Mouse (Mus musculus) midbrain, embryonic 10.5 days (tissue): ENCODE data around the gene Tcf7l2. TPM values are rescaled to one million over a fixed set of nuclear protein-coding genes. Genes with fewer than 3 reads are reported as not detected.
A peak's percentile ranks its signal among the peaks of the same experiment; 100 is the strongest.

ENCODE experiments used
- DNase-seq: peaks from one replicate; pipeline ENCODE4 v3.0.0-alpha.2; 2017; ENCODE audit warnings: low spot score
- H3K27ac ChIP-seq: fragments of 300-500 bp; sonication (generic); replicated peaks from 2 replicates; pipeline ENCODE4 v1.5.1; 2016; ENCODE audit warnings: mild to moderate bottlenecking
- H3K27me3 ChIP-seq: fragments of 300-500 bp; sonication (generic); 2 replicates; pipeline ENCODE4 v1.6.1; 2016; ENCODE audit warnings: low read depth, mild to moderate bottlenecking; ENCODE audit not compliant: poor library complexity, severe bottlenecking
- H3K36me3 ChIP-seq: fragments of 300-500 bp; sonication (generic); 2 replicates; pipeline ENCODE4 v1.6.1; 2016; ENCODE audit warnings: mild to moderate bottlenecking, moderate library complexity
- H3K4me1 ChIP-seq: fragments of 300-500 bp; sonication (generic); 2 replicates; pipeline ENCODE4 v1.6.1; 2016
- H3K4me3 ChIP-seq: fragments of 300-500 bp; sonication (generic); 2 replicates; pipeline ENCODE4 v1.5.1; 2016; ENCODE audit warnings: mild to moderate bottlenecking, moderate library complexity
- H3K9me3 ChIP-seq: fragments of 300-500 bp; sonication (generic); replicated peaks from 2 replicates; pipeline ENCODE4 v1.6.1; 2016; ENCODE audit warnings: mild to moderate bottlenecking
- WGBS: fragments of 180-500 bp; shearing (Covaris S2); methylation state at CpG from one replicate; pipeline ENCODE4 v1.1.7; 2016; 5-methylcytosine and 5-hydroxymethylcytosine counted together
- polyA plus RNA-seq: library from polyadenylated mRNA; unstranded; fragments of >200 nt; fragmentation: Nextera tagmentation; extraction: Ambion mirVana; gene quantifications from 2 replicates; pipeline ENCODE4 v1.2.1, GENCODE M21; 2016

Gene Tcf7l2
- polyA plus RNA-seq, 1 experiment from 2014 or later = 180 TPM

DNA sequence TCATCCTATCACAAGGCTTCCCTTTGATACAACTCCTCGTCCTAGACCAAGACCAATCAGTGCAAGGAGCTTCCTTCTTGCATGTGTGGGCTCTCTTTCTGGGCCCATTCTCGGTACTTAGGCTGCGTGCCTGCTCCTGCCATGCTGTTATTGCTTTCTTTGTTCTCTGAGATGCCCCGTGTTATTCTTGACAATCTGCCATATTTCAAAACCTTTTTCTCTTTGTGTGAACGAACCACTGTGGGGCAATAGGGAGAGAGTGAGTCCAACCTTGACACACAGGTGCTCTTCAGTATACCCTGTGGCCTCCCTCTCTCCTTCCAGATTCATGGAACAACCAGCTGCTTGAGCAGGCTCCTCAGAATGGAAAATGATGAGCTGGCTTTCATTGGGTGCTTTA lies 30.8 kb upstream of the Tcf7l2 start:
- H3K4me3 ChIP-seq = no peak overlapping the region
- H3K36me3 ChIP-seq = no peaks in the 10 kb centered on the region
- 0 out of 2 replicates have a peak, but pooled peaks cover 4% of the 10 kb centered on the region for H3K27me3 ChIP-seq
- no peaks in the 10 kb centered on the region for H3K4me1 ChIP-seq
- H3K9me3 ChIP-seq = no peaks in the 10 kb centered on the region
- 88% methylated on average over 5 of the region's 5 CpGs for WGBS
- H3K27ac ChIP-seq = no peak overlapping the region
- no peak for DNase-seq

DNA sequence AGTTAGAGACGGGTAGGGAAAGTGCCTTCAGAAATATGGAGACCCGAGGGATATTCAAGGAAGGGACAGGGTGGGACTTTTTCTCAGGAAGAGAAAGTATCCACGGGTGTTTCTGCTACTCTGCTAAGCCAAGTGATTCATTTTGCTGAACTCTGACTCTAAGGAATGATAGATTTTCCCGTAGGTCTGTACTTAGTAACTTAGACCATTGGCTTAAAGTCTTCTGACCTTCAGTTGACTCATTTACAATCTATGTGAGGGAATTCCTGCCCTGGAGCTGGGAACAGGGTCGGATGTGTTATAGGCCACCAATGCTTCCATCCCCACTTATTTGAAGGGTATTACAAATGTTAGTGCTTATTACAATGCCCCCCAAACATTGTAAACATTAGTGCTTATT lies 29.9 kb upstream of the Tcf7l2 start:
- Histone ChIP-seq H3K27ac (no peak overlapping the region), H3K9me3 (no peaks in the 10 kb centered on the region), H3K4me3 (no peak overlapping the region), H3K27me3 (no peaks in the 10 kb centered on the region), H3K36me3 (no peaks in the 10 kb centered on the region), H3K4me1 (no peaks in the 10 kb centered on the region)
- WGBS = 88% methylated on average over 5 of the region's 5 CpGs
- DNase-seq = no peak

DNA sequence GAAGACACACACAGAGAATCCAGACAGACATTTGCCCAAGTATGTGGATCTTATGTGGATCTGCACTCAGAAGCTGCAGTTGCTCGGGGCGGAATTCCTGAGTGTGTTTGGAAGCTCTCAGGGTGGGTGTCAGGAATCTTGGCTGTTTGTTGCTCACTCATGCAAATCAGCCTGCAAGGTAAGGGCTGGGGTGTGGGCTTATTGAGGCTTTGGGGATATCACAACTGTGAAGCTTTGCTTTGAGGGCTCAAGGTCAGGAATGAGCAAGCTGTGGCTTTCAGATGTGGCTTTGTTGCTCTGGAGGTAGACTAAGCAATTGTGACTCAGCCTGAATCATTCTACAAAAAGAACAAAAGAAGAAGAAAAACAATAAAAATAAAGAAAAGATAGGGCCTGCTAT lies 28.9 kb upstream of the Tcf7l2 start:
- no peak overlapping the region for H3K27ac ChIP-seq
- H3K27me3 ChIP-seq = no peaks in the 10 kb centered on the region
- H3K36me3 ChIP-seq = no peaks in the 10 kb centered on the region
- no peak for DNase-seq
- no peaks in the 10 kb centered on the region for H3K4me1 ChIP-seq
- no peaks in the 10 kb centered on the region for H3K9me3 ChIP-seq
- 85% methylated on average over 2 of the region's 2 CpGs for WGBS
- no peak overlapping the region for H3K4me3 ChIP-seq

DNA sequence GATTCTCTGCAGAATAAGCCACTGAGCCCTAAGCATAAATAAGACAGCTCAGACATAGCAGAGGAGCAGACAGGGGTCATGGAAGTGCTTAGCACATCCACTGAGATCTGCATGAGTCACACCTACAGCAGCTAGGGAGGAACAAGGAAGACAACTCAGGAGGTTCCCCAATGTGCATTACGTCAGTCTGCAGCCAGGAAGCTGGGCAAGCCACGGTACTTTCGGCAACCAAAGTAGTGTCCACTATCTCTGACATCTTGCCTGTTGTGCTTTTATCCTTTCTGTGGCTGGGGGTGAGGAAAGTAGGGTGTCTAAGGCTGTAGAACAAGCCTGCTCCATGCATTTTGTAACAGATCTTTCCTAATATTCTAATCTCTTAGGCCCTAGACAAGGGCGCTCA lies 27.6 kb upstream of the Tcf7l2 start:
- no peaks in the 10 kb centered on the region for H3K9me3 ChIP-seq
- H3K4me1 ChIP-seq = 0 out of 2 replicates have a peak, but pooled peaks cover 1% of the 10 kb centered on the region
- no peaks in the 10 kb centered on the region for H3K36me3 ChIP-seq
- H3K4me3 ChIP-seq = no peak overlapping the region
- H3K27me3 ChIP-seq = no peaks in the 10 kb centered on the region
- DNase-seq = no peak
- 86% methylated on average over 4 of the region's 4 CpGs for WGBS
- no peak overlapping the region for H3K27ac ChIP-seq

DNA sequence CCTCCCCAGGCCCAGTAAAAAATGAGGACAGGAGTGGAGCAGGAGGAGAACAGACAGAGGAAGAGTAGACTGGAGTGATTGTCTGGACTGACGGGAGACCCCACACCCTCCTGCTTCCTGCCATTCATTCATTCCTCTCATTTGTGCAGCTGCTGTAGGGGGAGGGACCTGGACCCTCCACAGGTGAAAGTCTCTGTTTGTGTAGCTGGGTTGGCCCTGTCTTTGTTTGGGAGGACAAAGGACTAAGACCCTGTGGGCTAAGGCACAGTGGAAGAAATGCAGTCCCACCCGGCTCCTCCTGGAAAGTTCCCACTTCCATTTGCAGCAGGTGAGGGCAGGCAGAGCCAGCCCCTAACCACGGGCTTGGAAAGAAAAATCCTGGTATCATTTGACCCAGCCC lies 27.0 kb upstream of the Tcf7l2 start:
- WGBS = 61% methylated on average over 3 of the region's 3 CpGs
- Histone ChIP-seq H3K4me1 (peaks cover 6% of the 10 kb centered on the region; the same call in 1 of the 2 replicates), H3K27me3 (no peaks in the 10 kb centered on the region), H3K9me3 (no peaks in the 10 kb centered on the region), H3K27ac (no peak overlapping the region), H3K36me3 (no peaks in the 10 kb centered on the region), H3K4me3 (no peak overlapping the region)
- DNase-seq = no peak

DNA sequence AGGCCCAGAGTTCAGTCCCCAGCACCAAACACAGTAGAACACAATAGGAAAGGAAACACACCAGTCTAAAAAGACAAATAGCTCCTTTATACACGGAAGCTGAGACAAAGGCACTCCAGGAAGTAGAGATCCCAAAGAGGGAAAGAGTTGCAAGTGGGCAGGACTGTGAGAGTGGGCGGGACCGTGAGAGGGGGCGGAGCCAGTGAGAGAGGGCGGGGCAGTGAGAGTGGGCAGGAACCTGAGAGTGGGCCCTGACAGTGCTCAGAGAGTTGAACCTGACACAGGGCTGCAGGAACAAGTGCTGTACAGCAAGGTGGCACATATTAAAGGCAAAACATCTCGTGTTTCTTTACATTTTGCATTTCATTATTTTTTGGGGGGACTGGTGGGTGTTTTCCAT lies 22.5 kb upstream of the Tcf7l2 start:
- H3K4me1 ChIP-seq = peaks cover 19% of the 10 kb centered on the region
- H3K27ac ChIP-seq = no peak overlapping the region
- H3K9me3 ChIP-seq = no peaks in the 10 kb centered on the region
- WGBS = 77% methylated on average over 6 of the region's 6 CpGs
- no peak for DNase-seq
- H3K27me3 ChIP-seq = no peaks in the 10 kb centered on the region
- H3K4me3 ChIP-seq = no peak overlapping the region
- no peaks in the 10 kb centered on the region for H3K36me3 ChIP-seq

DNA sequence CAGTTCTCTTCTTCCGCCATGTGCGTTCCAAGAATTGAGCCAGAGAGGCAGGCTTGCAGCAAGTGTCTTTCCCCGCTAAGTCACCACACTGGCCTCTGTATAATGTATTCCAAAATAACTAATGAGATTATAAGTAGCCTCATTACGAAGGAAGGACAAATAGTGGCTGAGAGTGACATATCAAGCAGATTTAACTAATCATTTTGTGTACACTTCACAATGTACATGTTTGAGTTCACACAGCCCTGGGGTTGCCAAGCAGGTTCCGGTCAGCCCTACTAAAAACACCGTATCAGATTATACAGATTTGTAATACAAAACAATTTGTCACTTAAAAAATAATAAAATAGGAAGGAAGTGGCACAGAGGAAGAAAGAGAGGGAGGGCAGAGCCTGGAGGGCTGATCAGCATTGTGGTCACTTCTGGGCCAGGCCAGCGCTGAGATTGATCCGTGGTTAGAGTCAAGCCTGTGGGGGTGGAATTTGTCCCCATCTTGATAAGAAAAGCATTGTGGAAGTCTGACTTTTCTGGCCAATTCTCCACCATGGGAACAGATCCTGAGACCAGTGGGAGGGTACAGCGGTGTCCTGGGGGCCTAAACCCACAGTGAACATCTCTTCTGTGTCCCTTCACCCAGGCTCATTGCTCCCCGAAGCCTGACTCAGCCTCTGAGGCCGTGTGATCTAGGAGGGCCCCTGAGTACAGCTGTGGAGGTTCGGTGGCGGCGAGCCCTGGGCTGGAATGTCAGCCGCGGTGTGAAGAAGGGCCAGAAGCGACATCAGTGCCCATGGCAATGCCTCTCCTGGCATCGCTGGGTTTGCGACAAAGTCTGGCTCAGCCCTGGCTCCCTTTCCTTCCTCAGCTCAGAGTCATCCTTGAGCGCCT lies 21.9 kb upstream of the Tcf7l2 start:
- Histone ChIP-seq H3K4me3 (no peak overlapping the region), H3K27ac (peak overlapping the region; percentile 23; the same call in 1 of the 2 replicates), H3K4me1 (peaks cover 19% of the 10 kb centered on the region), H3K36me3 (no peaks in the 10 kb centered on the region), H3K27me3 (no peaks in the 10 kb centered on the region), H3K9me3 (no peaks in the 10 kb centered on the region; the same call in 1 of the 2 replicates)
- 85% methylated on average over 20 of the region's 20 CpGs for WGBS
- no peak for DNase-seq

DNA sequence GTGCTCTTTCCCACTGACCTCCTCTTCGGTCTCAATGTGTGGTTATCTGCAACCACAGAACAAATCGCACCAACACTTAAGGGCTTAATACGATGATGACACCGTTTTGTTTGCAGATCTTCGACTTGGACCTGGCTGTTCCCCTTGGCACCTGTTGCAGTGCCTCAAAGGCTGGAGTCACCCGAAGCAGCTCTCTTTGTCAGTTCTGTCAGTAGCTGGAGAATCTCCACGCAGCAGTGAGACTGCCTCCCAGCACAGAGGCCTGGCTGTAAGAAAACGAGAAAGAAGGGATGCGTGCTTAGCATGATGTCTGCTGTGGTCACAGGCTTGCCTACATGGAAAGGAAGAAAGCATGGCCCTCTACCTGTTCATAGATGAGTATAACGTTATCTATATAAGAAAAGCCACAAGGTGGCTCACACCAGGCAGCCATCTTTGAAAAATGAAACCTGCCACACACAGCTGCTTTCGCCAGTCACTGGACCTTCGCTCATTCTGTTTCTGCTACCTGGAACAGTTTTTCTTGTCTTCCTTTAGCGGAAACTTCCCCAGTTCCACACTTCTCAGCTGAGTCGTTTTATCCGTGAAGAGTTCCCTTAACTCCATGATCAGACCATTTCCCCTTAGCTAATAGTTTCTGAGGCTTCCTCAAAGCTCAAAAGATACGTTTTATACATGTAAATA lies 21.1 kb upstream of the Tcf7l2 start:
- Histone ChIP-seq H3K4me3 (no peak overlapping the region), H3K36me3 (no peaks in the 10 kb centered on the region), H3K4me1 (peaks cover 19% of the 10 kb centered on the region), H3K27ac (peak overlapping the region; percentile 23; the same call in 1 of the 2 replicates), H3K27me3 (no peaks in the 10 kb centered on the region), H3K9me3 (no peaks in the 10 kb centered on the region; the same call in 1 of the 2 replicates)
- WGBS = 85% methylated on average over 16 of the region's 16 CpGs
- no peak for DNase-seq

DNA sequence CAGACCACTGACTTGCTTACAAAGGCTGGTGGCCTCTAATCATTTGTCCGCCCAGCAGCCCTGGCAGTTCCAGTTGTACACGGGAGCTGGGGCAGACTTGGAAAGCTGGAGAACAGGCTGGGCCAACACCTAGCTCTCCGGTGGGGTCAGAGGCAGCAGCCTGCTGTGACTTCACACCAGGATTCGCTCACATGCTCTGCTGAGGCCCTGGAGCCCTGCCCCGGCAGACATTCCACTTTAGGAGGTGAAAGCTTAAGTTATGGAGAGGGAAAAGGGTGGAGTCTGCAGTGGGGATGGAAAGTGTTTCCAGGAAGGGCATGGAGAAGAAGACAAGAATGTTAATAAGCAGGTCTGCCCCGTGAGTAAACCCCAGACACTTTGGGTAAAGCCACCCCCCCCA lies 19.2 kb upstream of the Tcf7l2 start:
- Histone ChIP-seq H3K4me1 (peaks cover 19% of the 10 kb centered on the region), H3K27me3 (no peaks in the 10 kb centered on the region), H3K4me3 (no peak overlapping the region), H3K36me3 (no peaks in the 10 kb centered on the region), H3K27ac (peak overlapping the region; percentile 52), H3K9me3 (no peaks in the 10 kb centered on the region; the same call in 1 of the 2 replicates)
- DNase-seq = no peak
- WGBS = 32% methylated on average over 6 of the region's 6 CpGs

DNA sequence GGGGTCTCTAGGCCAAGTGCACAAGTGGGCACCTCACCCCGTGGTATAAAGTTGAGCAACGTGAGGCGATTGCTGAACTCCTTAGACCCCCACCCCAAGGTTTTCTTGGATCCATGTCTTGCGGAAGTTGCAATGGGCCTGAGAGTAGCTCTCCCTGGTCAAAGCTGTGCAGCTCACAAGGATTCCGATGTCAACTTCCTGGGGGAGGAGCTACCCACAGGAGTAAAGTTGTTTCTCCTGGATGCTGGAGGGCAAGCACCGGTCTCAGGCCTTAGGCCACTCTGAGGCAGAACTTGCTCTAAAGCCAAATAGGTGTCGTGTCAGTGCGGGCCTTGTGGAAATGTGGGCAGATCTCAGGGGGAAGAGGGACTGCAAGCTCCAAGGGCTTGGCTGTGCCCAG lies 12.2 kb upstream of the Tcf7l2 start:
- Histone ChIP-seq H3K4me3 (no peak overlapping the region), H3K4me1 (peaks cover 7% of the 10 kb centered on the region), H3K9me3 (no peaks in the 10 kb centered on the region; the same call in 1 of the 2 replicates), H3K36me3 (no peaks in the 10 kb centered on the region), H3K27me3 (no peaks in the 10 kb centered on the region), H3K27ac (no peak overlapping the region)
- DNase-seq = no peak
- WGBS = 86% methylated on average over 8 of the region's 8 CpGs

DNA sequence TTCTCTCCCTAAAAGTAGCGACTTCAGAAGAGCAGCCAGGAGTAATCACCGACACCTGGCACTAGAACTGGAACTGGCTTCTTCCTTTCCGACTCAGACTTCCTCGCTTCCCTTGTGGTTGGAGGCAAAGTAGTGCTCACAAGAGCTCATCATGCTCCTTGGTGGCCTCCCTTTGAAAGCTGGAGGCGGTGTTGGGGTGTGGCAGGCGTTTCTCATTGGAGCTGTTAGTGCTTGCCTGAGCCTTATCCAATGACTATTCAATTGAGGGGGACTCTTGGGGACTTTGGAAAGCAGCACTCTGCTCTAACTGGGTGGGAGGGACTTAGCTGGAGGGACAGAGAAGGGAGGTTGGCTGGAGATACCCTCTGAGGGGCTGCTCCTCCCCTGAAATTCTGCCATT lies 9.1 kb upstream of the Tcf7l2 start:
- H3K27me3 ChIP-seq = no peaks in the 10 kb centered on the region
- H3K36me3 ChIP-seq = no peaks in the 10 kb centered on the region
- H3K9me3 ChIP-seq = no peaks in the 10 kb centered on the region
- no peak for DNase-seq
- 40% methylated on average over 6 of the region's 6 CpGs for WGBS
- H3K4me1 ChIP-seq = peaks cover 7% of the 10 kb centered on the region
- H3K27ac ChIP-seq = no peak overlapping the region
- no peak overlapping the region for H3K4me3 ChIP-seq

DNA sequence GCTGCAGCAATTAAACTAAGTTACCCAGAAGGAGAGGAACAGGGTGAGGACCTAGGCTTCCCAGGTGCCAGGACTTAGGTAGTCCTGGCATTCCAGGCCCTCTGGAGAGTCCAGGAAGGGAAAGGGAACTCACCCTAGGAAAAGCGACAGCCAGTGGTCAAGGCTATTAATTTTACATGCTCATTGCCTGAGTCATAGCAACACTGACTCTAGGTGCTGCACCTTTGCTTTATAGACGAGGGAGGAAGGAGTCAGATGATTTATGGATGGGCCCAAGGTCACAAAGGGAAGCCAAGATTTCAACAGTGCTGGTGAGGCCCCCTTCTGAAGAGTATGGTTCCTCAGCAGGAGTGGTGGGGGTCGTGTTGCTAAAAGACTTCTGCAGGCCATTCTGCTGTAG lies 8.6 kb upstream of the Tcf7l2 start:
- no peak for DNase-seq
- Histone ChIP-seq H3K4me3 (no peak overlapping the region), H3K27me3 (no peaks in the 10 kb centered on the region), H3K27ac (no peak overlapping the region), H3K4me1 (peaks cover 7% of the 10 kb centered on the region), H3K9me3 (no peaks in the 10 kb centered on the region), H3K36me3 (no peaks in the 10 kb centered on the region)
- 71% methylated on average over 3 of the region's 3 CpGs for WGBS

DNA sequence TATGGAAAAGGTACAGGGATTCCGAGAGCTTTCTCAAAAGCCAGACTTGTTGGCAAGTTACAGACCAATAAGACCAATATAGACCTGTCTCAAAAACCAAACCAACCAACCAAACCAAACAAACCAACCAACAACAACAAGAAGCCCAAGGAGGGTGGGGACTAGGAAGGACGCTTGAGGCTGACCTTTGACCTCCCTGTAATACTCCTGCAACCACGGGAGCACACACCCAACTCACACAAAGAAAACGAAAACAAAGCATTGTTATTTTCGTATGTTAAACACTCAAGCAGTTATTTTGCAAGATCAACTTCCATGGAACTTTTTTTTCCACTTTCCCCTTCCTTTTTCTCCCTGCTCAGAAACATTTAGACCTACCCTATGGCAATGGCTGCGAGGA lies 5.6 kb upstream of the Tcf7l2 start:
- 59% methylated on average over 6 of the region's 6 CpGs for WGBS
- no peak for DNase-seq
- Histone ChIP-seq H3K27me3 (no peaks in the 10 kb centered on the region), H3K4me1 (peaks cover 22% of the 10 kb centered on the region), H3K9me3 (no peaks in the 10 kb centered on the region), H3K4me3 (no peak overlapping the region), H3K27ac (no peak overlapping the region), H3K36me3 (no peaks in the 10 kb centered on the region)
